19 mouse cellular contexts compared by ENCODE assay signal in genomic region chr15:79696508-79696907, GRCm38 (mm10). TPM values are rescaled to one million over a fixed set of nuclear protein-coding genes. Genes with fewer than 3 reads are reported as not detected.
DNase-seq lines count a peak whose midpoint lies in the region; ATAC-seq and TF ChIP-seq lines count a peak whose summit lies in the region.
"Had no signal": no experiment of that assay in that cellular context is flagged by ENCODE, and none has a peak within 500 bp of the region (broad histone marks: within the 10 kb centered on the region; RNA-seq: fewer than 3 reads in every experiment).

No protein-coding gene starts in this region.

- H3K27me3 ChIP-seq in hindbrain, embryonic 12.5 days, result no peaks in the 10 kb centered on the region
- H3K27me3 ChIP-seq in hindbrain, embryonic 11.5 days (ENCODE audit: control insufficient read depth, insufficient read depth, low read length), result no peaks in the 10 kb centered on the region
- no peaks in the 10 kb centered on the region for H3K27me3 ChIP-seq in liver, adult 2 months (ENCODE audit: control insufficient read depth, insufficient read depth, low read length)
- H3K27me3 ChIP-seq: limb, embryonic 15.5 days had no signal

- H3K9ac ChIP-seq in hindbrain, embryonic 12.5 days, result no peak overlapping the region
- no peak overlapping the region for H3K9ac ChIP-seq in hindbrain, embryonic 11.5 days (ENCODE audit: low read depth, low read length)
- H3K9ac ChIP-seq in liver, adult 2 months (ENCODE audit: low read depth, low read length), result no peak overlapping the region
- H3K9ac ChIP-seq: limb, embryonic 15.5 days had no signal

- no peak for TF ChIP-seq CTCF in liver, adult 2 months (IDR thresholded peaks at IDR 0.05; ENCODE audit: low read depth, low read length)

- H3K9me3 ChIP-seq in hindbrain, embryonic 12.5 days (replicated peaks), result no peaks in the 10 kb centered on the region
- no peaks in the 10 kb centered on the region for H3K9me3 ChIP-seq in hindbrain, embryonic 11.5 days (ENCODE audit: control insufficient read depth, low read length)
- H3K9me3 ChIP-seq: embryonic facial prominence, embryonic 10.5 days; limb, embryonic 15.5 days had no signal

- WGBS in hindbrain, embryonic 12.5 days, result 96% methylated on average over 2 of the region's 2 CpGs
- 96% methylated on average over 2 of the region's 2 CpGs for WGBS in hindbrain, embryonic 11.5 days
- 54% methylated on average over 2 of the region's 2 CpGs for WGBS in liver, adult 2 months

- no peak for TF ChIP-seq POLR2A in liver, adult 2 months (IDR thresholded peaks at IDR 0.05; ENCODE audit: extremely low read depth, insufficient read depth, low read length)

- 0 out of 2 replicates have a peak, but pooled peaks cover 14% of the 10 kb centered on the region for H3K36me3 ChIP-seq in hindbrain, embryonic 12.5 days
- peaks cover 2% of the 10 kb centered on the region; the same call in 1 of the 2 replicates for H3K36me3 ChIP-seq in hindbrain, embryonic 11.5 days (ENCODE audit: control insufficient read depth, insufficient read depth, low read length)
- H3K36me3 ChIP-seq in liver, adult 2 months (ENCODE audit: control insufficient read depth, insufficient read depth, low read length), result no peaks in the 10 kb centered on the region; the same call in 1 of the 2 replicates

- peaks cover 35% of the 10 kb centered on the region for H3K79me2 ChIP-seq in liver, adult 2 months (ENCODE audit: control insufficient read depth, insufficient read depth, low read length)

- H3K4me2 ChIP-seq in hindbrain, embryonic 12.5 days (replicated peaks), result no peak overlapping the region
- no peak overlapping the region for H3K4me2 ChIP-seq in hindbrain, embryonic 11.5 days (replicated peaks; ENCODE audit: low read depth, low read length)
- H3K4me2 ChIP-seq: limb, embryonic 15.5 days had no signal

- H3K4me3 ChIP-seq in hindbrain, embryonic 12.5 days, result no peak overlapping the region
- no peak overlapping the region for H3K4me3 ChIP-seq in hindbrain, embryonic 11.5 days (ENCODE audit: low read depth, low read length)
- no peak overlapping the region for H3K4me3 ChIP-seq in liver, adult 2 months (ENCODE audit: insufficient read depth, low read depth, low read length)
- H3K4me3 ChIP-seq: embryonic facial prominence, embryonic 10.5 days; layer of hippocampus, adult 2 months; limb, embryonic 15.5 days; myocyte had no signal

- ATAC-seq in hindbrain, embryonic 12.5 days (ENCODE audit: low FRiP score), result no peak
- no peak for ATAC-seq in hindbrain, embryonic 11.5 days (ENCODE audit: low FRiP score)
- no peak for ATAC-seq in erythroid progenitor cell, adult 5-6 weeks (replicated peaks; ENCODE audit: low FRiP score, poor library complexity, severe bottlenecking)
- ATAC-seq: inflammation-experienced regulatory T-cells, adult 6 months had no signal

- DNase-seq in hindbrain, embryonic 11.5 days (ENCODE audit: low spot score), result no peak
- DNase-seq in liver, adult 2 months (ENCODE audit: extremely low read depth, low read depth, low spot score), result no peak
- no peak for DNase-seq in liver
- DNase-seq in kidney, postnatal 36 days, result peak; percentile 33 to 42
- no peak for DNase-seq in retina, postnatal 1 day
- DNase-seq in cerebellum, postnatal 4 days (ENCODE audit: low spot score in 2 of 2), result no peak
- DNase-seq: adrenal gland, adult 8-10 months; gastrocnemius, postnatal 36 days; lung, postnatal 10 days; midbrain, embryonic 14.5 days; right cerebral cortex, adult 18-20 months; thymus, postnatal 4 days had no signal

- peak overlapping the region; percentile 25; the same call in 1 of the 2 replicates for H3K27ac ChIP-seq in hindbrain, embryonic 12.5 days
- no peak overlapping the region for H3K27ac ChIP-seq in hindbrain, embryonic 11.5 days (ENCODE audit: low read depth, low read length)
- peak overlapping the region; percentile 42 for H3K27ac ChIP-seq in liver, adult 2 months (replicated peaks; ENCODE audit: insufficient read depth, low read depth, low read length)
- H3K27ac ChIP-seq: embryonic facial prominence, embryonic 10.5 days; limb, embryonic 15.5 days had no signal

- H3K4me1 ChIP-seq in hindbrain, embryonic 12.5 days, result peaks cover 35% of the 10 kb centered on the region
- no peaks in the 10 kb centered on the region; the same call in 1 of the 2 replicates for H3K4me1 ChIP-seq in hindbrain, embryonic 11.5 days (replicated peaks; ENCODE audit: control insufficient read depth, insufficient read depth, low read length)
- peaks cover 7% of the 10 kb centered on the region for H3K4me1 ChIP-seq in liver, adult 2 months (ENCODE audit: control insufficient read depth, insufficient read depth, low read length)

RNA-seq across cellular contexts. Expression of gene Gtpbp1, which starts 5.9 kb away (rescaled TPM):
- 41.4 and 45.5 TPM in 2 replicates for polyA plus RNA-seq in hindbrain, embryonic 12.5 days (2016; fragmentation: Nextera tagmentation; extraction: Ambion mirVana)
- polyA plus RNA-seq in hindbrain, embryonic 11.5 days (2014; fragmentation: Nextera tagmentation; extraction: Ambion mirVana), result 28.1 and 33.9 TPM in 2 replicates
- 8.1 and 8.5 TPM in 2 replicates for total RNA-seq in liver, adult 2 months (2014; rRNA removed)
- polyA plus RNA-seq in liver, adult 2 months (2012; rRNA removed), result 12.8 and 13.2 TPM in 2 replicates
- total RNA-seq in erythroid progenitor cell, adult 5-6 weeks (2015; ENCODE audit: low replicate concordance), result 43.6 and 63.1 TPM in 2 replicates
- total RNA-seq in erythroid progenitor cell, adult 5-6 weeks (2017; ENCODE audit: low replicate concordance), result 64.1 and 94.1 TPM in 2 replicates

RNA-seq across cellular contexts. Expression of gene Josd1, which starts 8.8 kb away (rescaled TPM):
- 29.0 and 29.7 TPM in 2 replicates for polyA plus RNA-seq in hindbrain, embryonic 12.5 days (2016; fragmentation: Nextera tagmentation; extraction: Ambion mirVana)
- polyA plus RNA-seq in hindbrain, embryonic 11.5 days (2014; fragmentation: Nextera tagmentation; extraction: Ambion mirVana), result 12.2 and 14.7 TPM in 2 replicates
- total RNA-seq in liver, adult 2 months (2014; rRNA removed), result 19.0 and 25.6 TPM in 2 replicates
- 21.9 and 22.6 TPM in 2 replicates for polyA plus RNA-seq in liver, adult 2 months (2012; rRNA removed)
- total RNA-seq in erythroid progenitor cell, adult 5-6 weeks (2015; ENCODE audit: low replicate concordance), result 17.7 and 18.4 TPM in 2 replicates
- total RNA-seq in erythroid progenitor cell, adult 5-6 weeks (2017; ENCODE audit: low replicate concordance), result 17.3 and 27.6 TPM in 2 replicates

RNA-seq across cellular contexts. Expression of gene Tomm22, which starts 25.8 kb away (rescaled TPM):
- polyA plus RNA-seq in hindbrain, embryonic 12.5 days (2016; fragmentation: Nextera tagmentation; extraction: Ambion mirVana), result 239 and 249 TPM in 2 replicates
- polyA plus RNA-seq in hindbrain, embryonic 11.5 days (2014; fragmentation: Nextera tagmentation; extraction: Ambion mirVana), result 337 and 338 TPM in 2 replicates
- total RNA-seq in liver, adult 2 months (2014; rRNA removed), result 46.0 and 52.8 TPM in 2 replicates
- 22.2 and 23.9 TPM in 2 replicates for polyA plus RNA-seq in liver, adult 2 months (2012; rRNA removed)
- total RNA-seq in erythroid progenitor cell, adult 5-6 weeks (2015; ENCODE audit: low replicate concordance), result 70.8 and 73.9 TPM in 2 replicates
- total RNA-seq in erythroid progenitor cell, adult 5-6 weeks (2017; ENCODE audit: low replicate concordance), result 54.8 and 62.5 TPM in 2 replicates

RNA-seq across cellular contexts. Expression of gene Cby1, which starts 37.5 kb away (rescaled TPM):
- polyA plus RNA-seq in hindbrain, embryonic 12.5 days (2016; fragmentation: Nextera tagmentation; extraction: Ambion mirVana), result 63.7 and 69.0 TPM in 2 replicates
- polyA plus RNA-seq in hindbrain, embryonic 11.5 days (2014; fragmentation: Nextera tagmentation; extraction: Ambion mirVana), result 74.6 and 76.1 TPM in 2 replicates
- total RNA-seq in liver, adult 2 months (2014; rRNA removed), result 6.6 and 6.8 TPM in 2 replicates
- polyA plus RNA-seq in liver, adult 2 months (2012; rRNA removed), result 3.3 and 4.4 TPM in 2 replicates
- total RNA-seq in erythroid progenitor cell, adult 5-6 weeks (2015; ENCODE audit: low replicate concordance), result 3.6 and 6.3 TPM in 2 replicates
- total RNA-seq in erythroid progenitor cell, adult 5-6 weeks (2017; ENCODE audit: low replicate concordance), result 13.0 and 15.4 TPM in 2 replicates

RNA-seq across cellular contexts. Expression of gene Fam227a, which starts 37.8 kb away (rescaled TPM):
- 5.5 and 5.9 TPM in 2 replicates for polyA plus RNA-seq in hindbrain, embryonic 12.5 days (2016; fragmentation: Nextera tagmentation; extraction: Ambion mirVana)
- 3.7 and 6.0 TPM in 2 replicates for polyA plus RNA-seq in hindbrain, embryonic 11.5 days (2014; fragmentation: Nextera tagmentation; extraction: Ambion mirVana)
- 0.83 and 1.1 TPM in 2 replicates for total RNA-seq in liver, adult 2 months (2014; rRNA removed)
- polyA plus RNA-seq in liver, adult 2 months (2012; rRNA removed), result 0.14 and 0.20 TPM in 2 replicates
- 3.2 TPM in 1 of 2 replicates, not detected in the other for total RNA-seq in erythroid progenitor cell, adult 5-6 weeks (2015; ENCODE audit: low replicate concordance)
- total RNA-seq in erythroid progenitor cell, adult 5-6 weeks (2017; ENCODE audit: low replicate concordance), result 4.4 and 8.6 TPM in 2 replicates

Comparison
In these comparisons a context has a peak if more than half of its experiments do, and no peak if none do; other contexts are left out.
1. DNase-seq: peak in kidney, postnatal 36 days (2 of 2); none in hindbrain, embryonic 11.5 days (single experiment), liver, adult 2 months (single experiment), liver (single experiment), retina, postnatal 1 day (single experiment) and cerebellum, postnatal 4 days (0 of 2).